Mouse (Mus musculus): ENCODE measurements around the gene Ccdc33. TPM values are rescaled to one million over a fixed set of nuclear protein-coding genes. Genes with fewer than 3 reads are reported as not detected.

Gene Ccdc33
- total RNA-seq, 2 experiments from 2014 or later: 0.29 to 0.49 TPM

DNA sequence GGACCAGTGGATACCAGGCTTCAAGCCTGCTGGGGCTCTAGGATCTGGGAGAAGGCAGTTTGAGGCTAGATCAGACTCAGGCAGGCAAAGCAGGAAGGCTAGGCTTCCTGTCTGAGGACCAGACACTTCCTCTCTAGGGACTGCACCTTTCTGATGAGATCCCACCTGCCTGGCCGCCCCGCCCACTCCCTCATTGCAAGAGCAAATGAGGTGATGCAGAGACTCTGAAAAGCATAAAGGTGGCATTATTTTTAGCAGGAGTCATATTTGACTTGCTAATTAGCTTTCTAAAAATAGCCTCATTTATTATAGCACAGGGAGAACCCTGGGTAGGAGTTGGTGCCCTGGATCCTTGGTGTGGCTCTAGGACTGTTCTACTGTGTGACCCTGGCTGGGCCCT is 130.5 kb downstream of the Ccdc33 start:
- Histone ChIP-seq H3K27ac (no peak overlapping the region), H3K4me3 (no peak overlapping the region)
- no peak for TF ChIP-seq CTCF (conservative IDR thresholded peaks at IDR 0.05)
- no peak for DNase-seq (ENCODE audit: low spot score in 2 of 2)

DNA sequence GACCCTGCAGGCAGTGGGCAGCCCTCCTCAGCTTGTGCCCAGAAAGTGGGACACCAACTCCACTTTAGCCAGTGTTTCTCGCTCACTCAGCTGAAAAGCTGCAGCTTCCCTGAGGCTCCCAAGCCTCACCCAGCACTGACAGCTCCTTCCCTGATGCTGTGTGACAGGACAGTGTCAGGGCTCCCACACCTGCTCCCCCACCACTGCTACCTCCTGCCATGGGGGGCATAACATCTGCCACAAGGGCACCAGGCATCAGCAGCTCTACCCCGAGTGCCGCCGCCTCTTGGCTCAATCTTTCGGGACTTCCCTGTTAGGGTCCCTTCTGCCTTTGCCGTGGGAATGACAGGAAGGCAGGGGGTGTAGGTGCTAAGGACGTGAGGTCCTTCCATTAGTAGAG is 132.3 kb downstream of the Ccdc33 start:
- TF ChIP-seq CTCF (conservative IDR thresholded peaks at IDR 0.05): no peak
- Histone ChIP-seq H3K4me3 (no peak overlapping the region), H3K27ac (no peak overlapping the region)
- DNase-seq (ENCODE audit: low spot score in 2 of 2): no peak

DNA sequence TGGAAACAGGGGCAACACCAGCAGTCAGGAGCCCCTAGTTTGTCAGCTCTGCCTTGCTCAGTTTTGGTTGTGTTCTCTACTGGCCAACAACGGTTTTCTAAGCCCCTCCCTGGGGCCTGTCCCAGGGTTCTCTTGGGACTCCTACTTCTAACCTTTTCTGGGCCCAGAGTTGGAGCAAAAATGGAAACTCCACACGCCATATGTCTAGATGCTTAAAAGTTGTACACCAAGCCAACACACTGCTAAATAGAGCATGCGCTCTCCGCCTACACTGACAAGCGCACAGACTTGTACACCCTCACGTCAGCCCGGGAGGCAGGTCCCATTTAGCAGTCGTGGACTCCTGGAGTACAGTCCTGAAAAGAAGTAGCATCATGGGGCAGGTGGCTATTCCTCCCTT is 133.3 kb downstream of the Ccdc33 start:
- peak; percentile 59 to 79 for DNase-seq (ENCODE audit: low spot score in 2 of 2)
- H3K27ac ChIP-seq: no peak overlapping the region
- TF ChIP-seq CTCF (conservative IDR thresholded peaks at IDR 0.05): no peak
- H3K4me3 ChIP-seq: no peak overlapping the region

GRCm38 (mm10) chr9:57980570-57980969 is 138.1 kb downstream of the Ccdc33 start:
- no peak for DNase-seq (ENCODE audit: low spot score in 2 of 2)
- no peak for TF ChIP-seq CTCF (conservative IDR thresholded peaks at IDR 0.05)
- Histone ChIP-seq H3K27ac (no peak overlapping the region), H3K4me3 (no peak overlapping the region)

GRCm38 (mm10) chr9:57978858-57979257 is 139.8 kb downstream of the Ccdc33 start:
- no peak overlapping the region for H3K4me3 ChIP-seq
- no peak overlapping the region for H3K27ac ChIP-seq
- no peak for DNase-seq (ENCODE audit: low spot score in 2 of 2)
- TF ChIP-seq CTCF (conservative IDR thresholded peaks at IDR 0.05): no peak

Other genes starting within 250 kb of the Ccdc33 start
- 10 to 100 TPM; 98.5 to 98.7 TPM for gene Ubl7, start 207.8 kb downstream of the Ccdc33 start, total RNA-seq (2021)
- 100 to 1,000 TPM in 1 of 2 experiments, 10 to 100 TPM in 1; 94.4 to 102 TPM for gene Sema7a, start 178.7 kb downstream of the Ccdc33 start, total RNA-seq (2021)
- 1 to 10 TPM in 1 of 2 experiments, under 1 TPM in 1; 0.79 to 1.7 TPM for gene Cyp11a1, start 112.4 kb downstream of the Ccdc33 start, total RNA-seq (2021)
- gene Stra6, start 55.0 kb downstream of the Ccdc33 start, total RNA-seq (2021): 10 to 100 TPM; 17.1 to 17.7 TPM
- gene Islr, start 85.5 kb upstream of the Ccdc33 start, total RNA-seq (2021): 10 to 100 TPM; 12.8 to 14.2 TPM
- 100 to 1,000 TPM; 134 to 136 TPM for gene Islr2, start 85.5 kb upstream of the Ccdc33 start, total RNA-seq (2021)
- 10 to 100 TPM; 11.9 to 14.2 TPM for gene Pml, start 131.0 kb upstream of the Ccdc33 start, total RNA-seq (2021)
- gene Stoml1, start 134.3 kb upstream of the Ccdc33 start, total RNA-seq (2021): 10 to 100 TPM; 78.6 to 78.7 TPM
- gene Loxl1, start 194.4 kb upstream of the Ccdc33 start, total RNA-seq (2021): 1 to 10 TPM; 3.2 to 3.3 TPM